Mouse (Mus musculus) forebrain, postnatal 0 days (tissue): ENCODE measurements around the gene Haus8. TPM values are rescaled to one million over a fixed set of nuclear protein-coding genes. Genes with fewer than 3 reads are reported as not detected.
"Not testable (repeated sequence)": the region's sequence is repeated elsewhere in the genome, so short reads cannot be mapped to it uniquely, and the experiment has no call there.

ENCODE experiments used
- ATAC-seq: fragments of 200-750 bp; cut with Nextera tagmentation; 2 replicates; pipeline ENCODE4 v1.8.0; 2017; ENCODE audit warnings: mild to moderate bottlenecking, moderate library complexity
- DNase-seq: peaks from one replicate; pipeline ENCODE4 v3.0.0-alpha.2; 2015
- H3K27ac ChIP-seq: fragments of 300-500 bp; sonication (generic); 2 replicates; pipeline ENCODE4 v1.5.1; 2014; ENCODE audit warnings: low read depth, mild to moderate bottlenecking, antibody characterized with exemption, low read length, moderate library complexity, mixed read lengths
- H3K27me3 ChIP-seq: fragments of 300-500 bp; sonication (generic); 2 replicates; pipeline ENCODE4 v1.6.1; 2014; ENCODE audit warnings: mild to moderate bottlenecking, low read length, mixed read lengths; ENCODE audit not compliant: insufficient read depth
- H3K36me3 ChIP-seq: fragments of 300-500 bp; sonication (generic); 2 replicates; pipeline ENCODE4 v1.6.1; 2014; ENCODE audit warnings: mild to moderate bottlenecking, moderate library complexity; ENCODE audit not compliant: insufficient read depth
- H3K4me1 ChIP-seq: fragments of 300-500 bp; sonication (generic); 2 replicates; pipeline ENCODE4 v1.6.1; 2014; ENCODE audit warnings: antibody characterized with exemption; ENCODE audit not compliant: insufficient read depth
- H3K4me2 ChIP-seq: fragments of 300-500 bp; sonication (generic); 2 replicates; pipeline ENCODE4 v1.6.1; 2014; ENCODE audit warnings: low read depth, mild to moderate bottlenecking, moderate library complexity
- H3K4me3 ChIP-seq: fragments of 300-500 bp; sonication (generic); 2 replicates; pipeline ENCODE4 v1.5.1; 2014; ENCODE audit warnings: low read depth, low read length, mixed read lengths
- H3K9ac ChIP-seq: fragments of 300-500 bp; sonication (generic); 2 replicates; pipeline ENCODE4 v1.6.1; 2014; ENCODE audit warnings: mild to moderate bottlenecking
- H3K9me3 ChIP-seq: fragments of 300-500 bp; sonication (generic); 2 replicates; pipeline ENCODE4 v1.6.1; 2016; ENCODE audit warnings: low read length
- CTCF ChIP-seq: sonication (generic); IDR thresholded peaks from 2 replicates; pipeline ENCODE4 v1.5.1; 2016; ENCODE audit warnings: antibody characterized with exemption, control low read depth, low read depth
- WGBS: fragments of 180-500 bp; shearing (Covaris S2); extraction: QIAGEN DNeasy Blood & Tissue Kit; methylation state at CpG from one replicate; pipeline ENCODE4 v1.1.7; 2014; 5-methylcytosine and 5-hydroxymethylcytosine counted together
- polyA plus RNA-seq: library from polyadenylated mRNA; unstranded; fragments of >200 nt; fragmentation: Nextera tagmentation; extraction: Ambion mirVana; gene quantifications from 2 replicates; pipeline ENCODE4 v1.2.1, GENCODE M21; 2015
- total RNA-seq: library from RNA; depleted of rRNA; stranded (reverse); fragments of >200 nt; gene quantifications from 2 replicates; pipeline ENCODE4 v1.2.3, GENCODE M21; 2014

Gene Haus8
- total and polyA plus RNA-seq, 2 experiments from 2014 or later: 36.4 to 40.7 TPM

DNA sequence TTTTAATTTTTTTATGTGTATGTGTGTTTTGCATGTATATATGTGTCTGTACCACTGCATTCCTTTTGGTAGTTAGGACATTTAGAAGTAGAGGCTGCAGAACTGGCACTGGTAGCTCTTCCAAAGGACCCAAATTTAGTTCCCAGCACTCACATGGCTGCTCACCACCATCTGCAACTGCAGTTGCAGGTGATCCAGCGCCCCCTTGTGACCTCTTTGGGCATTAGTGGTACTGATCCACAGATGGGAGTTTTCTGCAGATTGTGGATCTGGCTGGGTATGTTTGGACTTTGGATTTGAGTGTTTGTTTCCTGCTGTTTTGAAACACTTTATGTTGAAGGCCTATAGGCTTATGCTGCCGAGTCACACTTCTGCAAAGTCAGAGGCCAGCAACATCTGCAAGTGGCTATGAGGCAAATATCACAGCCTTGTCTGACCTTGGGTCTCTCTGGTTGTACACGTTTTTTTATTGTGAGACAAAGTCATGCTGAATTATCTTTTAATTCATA is 15.8 kb upstream of the Haus8 start:
- 0 out of 2 replicates have a peak, but pooled peaks have one; percentile 13 for TF ChIP-seq CTCF
- Histone ChIP-seq H3K4me1 (no peaks in the 10 kb centered on the region), H3K4me2 (no peak overlapping the region), H3K27ac (no peak overlapping the region), H3K4me3 (no peak overlapping the region), H3K36me3 (peaks cover 22% of the 10 kb centered on the region), H3K9me3 (no peaks in the 10 kb centered on the region), H3K27me3 (no peaks in the 10 kb centered on the region), H3K9ac (no peak overlapping the region)
- DNase-seq (no peak), ATAC-seq (no peak)
- WGBS: 60% methylated on average over 3 of the region's 3 CpGs

DNA sequence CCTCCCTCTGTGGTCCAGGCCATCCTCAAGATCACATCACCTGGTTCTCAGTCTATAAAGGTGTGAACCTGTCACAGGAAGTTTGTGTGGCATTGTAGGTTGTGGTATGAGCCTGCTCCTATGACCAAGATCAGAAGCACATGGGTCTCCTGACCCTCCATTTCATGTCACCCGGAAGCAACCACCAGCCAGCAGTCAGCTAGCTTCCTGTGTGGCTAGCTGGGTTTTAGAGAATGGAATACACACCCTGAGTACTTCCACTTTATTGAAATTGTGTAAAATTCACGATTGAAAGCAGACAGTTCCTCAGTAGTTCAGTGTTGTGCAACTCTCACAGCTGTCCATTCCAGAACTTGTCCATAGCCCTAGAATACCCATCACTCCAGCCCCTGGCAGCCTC is 13.5 kb upstream of the Haus8 start:
- not testable (repeated sequence) for H3K9me3 ChIP-seq, H3K9ac ChIP-seq, H3K27ac ChIP-seq, H3K27me3 ChIP-seq, H3K4me2 ChIP-seq, H3K4me1 ChIP-seq, DNase-seq, H3K4me3 ChIP-seq, ATAC-seq
- H3K36me3 ChIP-seq: peaks cover 19% of the 10 kb centered on the region
- 83% methylated on average over 2 of the region's 2 CpGs for WGBS

DNA sequence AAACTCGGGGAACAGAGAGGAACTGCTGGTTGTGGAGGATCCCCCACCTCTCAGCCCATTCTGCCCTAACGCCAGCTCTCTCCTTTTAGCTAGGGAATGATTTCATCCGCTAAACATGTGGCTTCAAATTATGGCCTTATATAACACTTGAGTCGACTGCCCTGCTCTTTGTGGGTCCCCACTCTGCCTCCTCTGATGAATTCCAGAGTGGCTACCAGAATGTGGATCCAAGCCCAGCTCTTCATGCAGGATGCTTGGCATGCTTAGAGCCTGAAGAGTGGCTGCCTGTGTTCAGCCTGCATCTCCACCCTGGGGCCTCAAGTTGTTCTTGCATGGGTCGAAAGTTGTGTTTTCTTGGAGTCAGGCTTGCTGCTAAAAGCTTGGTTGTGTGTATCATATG is 9.9 kb upstream of the Haus8 start:
- Histone ChIP-seq H3K27me3 (no peaks in the 10 kb centered on the region), H3K4me2 (no peak overlapping the region), H3K36me3 (no peaks in the 10 kb centered on the region), H3K9ac (no peak overlapping the region), H3K9me3 (no peaks in the 10 kb centered on the region), H3K4me1 (no peaks in the 10 kb centered on the region), H3K4me3 (no peak overlapping the region), H3K27ac (no peak overlapping the region)
- no peak for TF ChIP-seq CTCF
- 57% methylated on average over 5 of the region's 5 CpGs for WGBS
- DNase-seq: peak; percentile 9
- 0 out of 2 replicates have a peak, but pooled peaks have one; percentile 16 for ATAC-seq

DNA sequence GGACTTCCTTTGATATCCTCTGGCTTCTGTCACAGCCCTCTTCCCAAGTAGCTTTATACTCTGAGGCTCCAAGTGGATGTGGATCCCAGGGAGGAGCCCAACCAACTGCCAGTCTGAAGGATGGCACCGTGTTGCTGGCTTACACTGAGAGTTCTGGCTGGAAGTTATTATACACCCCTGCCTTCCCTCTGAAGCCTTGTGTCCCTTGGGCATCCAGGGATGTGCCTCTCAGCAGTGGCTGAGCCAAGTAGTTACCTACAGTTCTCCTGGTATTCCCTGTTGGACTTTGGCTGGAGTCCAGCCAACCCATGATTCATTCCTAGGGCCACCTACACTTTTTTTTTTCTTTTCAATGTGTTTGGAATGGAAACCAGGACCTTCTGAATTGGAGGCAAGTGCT is 9.0 kb upstream of the Haus8 start:
- DNase-seq, ATAC-seq, H3K4me2 ChIP-seq, H3K27ac ChIP-seq, H3K9ac ChIP-seq, H3K27me3 ChIP-seq, H3K9me3 ChIP-seq, H3K36me3 ChIP-seq, H3K4me3 ChIP-seq, H3K4me1 ChIP-seq: not testable (repeated sequence)
- 77% methylated on average over 1 of the region's 1 CpGs for WGBS

DNA sequence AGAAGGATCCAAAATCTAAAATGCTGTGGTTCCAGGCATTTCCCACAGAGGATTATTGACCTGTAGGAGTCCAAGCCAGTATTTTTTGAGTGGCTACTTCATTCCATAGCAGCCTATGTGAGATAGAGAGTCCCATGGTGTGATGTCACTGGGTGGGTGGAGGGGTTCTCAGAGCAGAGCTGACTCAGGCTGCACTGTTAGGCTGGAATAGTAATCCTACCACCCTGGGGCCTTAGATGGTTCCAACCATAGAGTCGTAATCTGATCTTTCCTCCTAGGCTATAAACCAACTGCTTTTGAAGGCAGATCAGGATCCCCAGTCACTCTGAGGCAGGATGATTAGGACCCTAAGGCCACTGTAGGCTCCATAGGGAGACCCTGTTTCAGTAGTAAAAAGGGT is 6.7 kb upstream of the Haus8 start:
- H3K4me2 ChIP-seq, DNase-seq, H3K27ac ChIP-seq, H3K9ac ChIP-seq, H3K27me3 ChIP-seq, H3K36me3 ChIP-seq, H3K4me3 ChIP-seq, H3K9me3 ChIP-seq, H3K4me1 ChIP-seq, ATAC-seq: not testable (repeated sequence)
- 90% methylated on average over 1 of the region's 1 CpGs for WGBS

DNA sequence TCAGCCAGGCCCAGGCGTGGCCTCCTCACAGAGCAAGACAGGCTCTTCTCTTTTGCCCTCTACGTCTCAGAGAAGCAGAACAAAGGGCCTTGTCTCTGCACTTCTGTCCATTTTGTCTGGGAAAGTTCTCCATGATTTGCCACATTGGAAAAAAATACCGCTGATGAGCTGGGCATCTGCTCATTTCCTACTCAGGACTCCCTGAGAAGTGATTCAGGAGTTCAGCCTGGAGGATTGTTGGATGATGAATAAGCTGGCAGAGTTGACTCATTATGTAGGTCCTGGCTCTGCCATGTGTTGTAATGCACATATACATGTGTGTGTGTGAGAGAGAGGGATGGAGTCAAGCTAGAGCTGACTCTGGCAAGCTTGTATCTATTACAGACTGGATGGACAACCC is 3.4 kb upstream of the Haus8 start:
- peaks cover 11% of the 10 kb centered on the region for H3K4me1 ChIP-seq
- WGBS: 95% methylated on average over 3 of the region's 3 CpGs
- TF ChIP-seq CTCF: no peak
- no peak overlapping the region for H3K27ac ChIP-seq
- H3K9ac ChIP-seq: no peak overlapping the region
- DNase-seq (no peak), ATAC-seq (no peak)
- no peaks in the 10 kb centered on the region for H3K9me3 ChIP-seq
- H3K4me3 ChIP-seq: no peak overlapping the region
- H3K4me2 ChIP-seq: no peak overlapping the region
- no peaks in the 10 kb centered on the region for H3K27me3 ChIP-seq
- H3K36me3 ChIP-seq: no peaks in the 10 kb centered on the region

DNA sequence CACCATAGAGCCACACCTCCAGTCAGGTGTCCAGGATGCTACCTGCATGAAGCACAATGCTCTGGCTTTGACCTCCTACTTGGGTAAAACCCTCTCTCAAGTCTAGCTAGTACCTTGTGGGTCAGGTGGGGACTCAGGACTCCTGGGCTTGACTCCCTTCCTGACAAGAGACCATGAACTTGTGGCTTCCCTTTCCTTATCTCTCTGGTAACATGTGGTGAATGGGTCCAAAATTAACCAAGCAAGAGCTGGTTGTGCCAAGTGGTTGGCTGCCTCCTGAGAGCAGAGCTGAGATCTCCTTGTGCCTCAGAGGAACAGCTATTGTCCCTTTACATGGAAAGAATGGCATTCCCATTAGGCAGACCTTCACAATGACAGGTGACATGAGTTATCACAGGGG is 1.7 kb upstream of the Haus8 start:
- H3K4me3 ChIP-seq: no peak overlapping the region
- H3K36me3 ChIP-seq: no peaks in the 10 kb centered on the region
- no peaks in the 10 kb centered on the region for H3K27me3 ChIP-seq
- no peaks in the 10 kb centered on the region for H3K9me3 ChIP-seq
- ATAC-seq (no peak), DNase-seq (no peak)
- H3K4me2 ChIP-seq: no peak overlapping the region
- TF ChIP-seq CTCF: no peak
- no peak overlapping the region for H3K9ac ChIP-seq
- H3K4me1 ChIP-seq: peaks cover 11% of the 10 kb centered on the region
- no peak overlapping the region for H3K27ac ChIP-seq

DNA sequence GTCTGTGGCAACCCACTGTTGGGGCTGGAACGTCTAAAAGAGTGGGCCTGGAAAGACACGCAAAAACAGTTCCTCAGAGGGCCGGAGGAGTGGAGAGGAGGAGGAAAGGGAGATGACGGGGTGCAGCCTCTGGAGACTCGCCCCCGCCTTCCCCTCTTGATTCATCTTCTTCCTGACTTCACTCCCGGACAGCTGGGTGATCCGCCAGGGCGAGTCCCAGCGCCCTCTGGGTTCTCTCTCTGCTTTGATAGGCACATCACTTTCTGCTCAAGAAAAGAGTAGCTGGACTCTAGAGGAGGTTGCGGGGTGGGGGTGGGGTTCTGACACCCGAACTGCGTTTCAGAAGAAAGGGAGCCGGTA is 397 bp upstream of the Haus8 start:
- H3K9me3 ChIP-seq: no peaks in the 10 kb centered on the region
- peak overlapping the region; percentile 74 for H3K27ac ChIP-seq
- H3K27me3 ChIP-seq: no peaks in the 10 kb centered on the region
- H3K4me2 ChIP-seq: peak overlapping the region; percentile 78
- WGBS: under 1% methylated on average over 14 of the region's 14 CpGs
- no peaks in the 10 kb centered on the region for H3K36me3 ChIP-seq
- ATAC-seq (no peak), DNase-seq (no peak)
- H3K4me3 ChIP-seq: peak overlapping the region; percentile 67
- TF ChIP-seq CTCF: peak; percentile 1; the same call in 1 of the 2 replicates
- peak overlapping the region; percentile 62 for H3K9ac ChIP-seq
- H3K4me1 ChIP-seq: peaks cover 11% of the 10 kb centered on the region
